Mouse (Mus musculus): ENCODE results near the gene Epha10.

DNA sequence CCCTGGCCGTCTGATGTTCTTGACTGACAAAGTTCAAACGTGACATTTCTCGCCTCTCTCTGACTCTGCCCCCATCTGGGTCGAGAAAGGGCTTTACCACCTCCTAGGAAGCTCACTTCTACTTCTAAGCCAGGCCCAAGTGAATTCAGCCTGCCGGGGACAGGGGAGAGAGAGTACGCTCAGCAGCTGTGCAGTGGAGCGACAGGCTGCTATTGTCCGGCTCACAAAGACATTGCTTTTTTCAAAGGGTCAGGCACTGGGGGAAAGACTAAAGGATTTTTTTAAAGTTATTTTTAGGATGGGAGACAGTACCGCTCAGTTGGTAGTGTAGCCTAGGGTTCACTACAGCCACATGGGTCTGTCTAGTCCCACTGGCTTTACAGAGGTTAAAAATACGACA lies 17.7 kb downstream of the Epha10 start:
- TF ChIP-seq CTCF (IDR thresholded peaks at IDR 0.05; ENCODE audit: borderline replicate concordance, extremely low read depth, insufficient read depth, insufficient read length) (no peak), POLR2A (IDR thresholded peaks at IDR 0.05; ENCODE audit: borderline replicate concordance, extremely low read depth, insufficient read depth, insufficient read length, poor library complexity, severe bottlenecking) (no peak)

Data from brain, embryonic 14.5 days (tissue).